Mouse (Mus musculus) forebrain, embryonic 10.5 days (tissue): ENCODE data around the gene Olfr700. TPM values are rescaled to one million over a fixed set of nuclear protein-coding genes. Genes with fewer than 3 reads are reported as not detected.
"Not testable (repeated sequence)": the region's sequence is repeated elsewhere in the genome, so short reads cannot be mapped to it uniquely, and the experiment has no call there.

Experiments
- DNase-seq: peaks from one replicate; pipeline ENCODE4 v3.0.0-alpha.2; 2017; ENCODE audit warnings: low spot score; ENCODE audit errors: extremely low spot score
- H3K27ac ChIP-seq: fragments of 300-500 bp; sonication (generic); 2 replicates; pipeline ENCODE4 v1.5.1; 2016; ENCODE audit warnings: mild to moderate bottlenecking
- H3K27me3 ChIP-seq: fragments of 300-500 bp; sonication (generic); 2 replicates; pipeline ENCODE4 v1.6.1; 2016; ENCODE audit warnings: mild to moderate bottlenecking; ENCODE audit not compliant: poor library complexity, severe bottlenecking
- H3K36me3 ChIP-seq: fragments of 300-500 bp; sonication (generic); replicated peaks from 2 replicates; pipeline ENCODE4 v1.6.1; 2016; ENCODE audit warnings: mild to moderate bottlenecking, moderate library complexity
- H3K4me1 ChIP-seq: fragments of 300-500 bp; sonication (generic); 2 replicates; pipeline ENCODE4 v1.6.1; 2016
- H3K4me3 ChIP-seq: fragments of 300-500 bp; sonication (generic); 2 replicates; pipeline ENCODE4 v1.5.1; 2016; ENCODE audit warnings: mild to moderate bottlenecking, moderate library complexity
- H3K9me3 ChIP-seq: fragments of 300-500 bp; sonication (generic); 2 replicates; pipeline ENCODE4 v1.6.1; 2016; ENCODE audit warnings: mild to moderate bottlenecking, moderate library complexity
- WGBS: fragments of 180-500 bp; shearing (Covaris S2); methylation state at CpG from one replicate; pipeline ENCODE4 v1.1.7; 2016; 5-methylcytosine and 5-hydroxymethylcytosine counted together
- polyA plus RNA-seq: library from polyadenylated mRNA; unstranded; fragments of >200 nt; fragmentation: Nextera tagmentation; extraction: Ambion mirVana; gene quantifications from 2 replicates; pipeline ENCODE4 v1.2.1, GENCODE M21; 2016

The Olfr700 gene
- polyA plus RNA-seq: not detected in 2 replicates

DNA sequence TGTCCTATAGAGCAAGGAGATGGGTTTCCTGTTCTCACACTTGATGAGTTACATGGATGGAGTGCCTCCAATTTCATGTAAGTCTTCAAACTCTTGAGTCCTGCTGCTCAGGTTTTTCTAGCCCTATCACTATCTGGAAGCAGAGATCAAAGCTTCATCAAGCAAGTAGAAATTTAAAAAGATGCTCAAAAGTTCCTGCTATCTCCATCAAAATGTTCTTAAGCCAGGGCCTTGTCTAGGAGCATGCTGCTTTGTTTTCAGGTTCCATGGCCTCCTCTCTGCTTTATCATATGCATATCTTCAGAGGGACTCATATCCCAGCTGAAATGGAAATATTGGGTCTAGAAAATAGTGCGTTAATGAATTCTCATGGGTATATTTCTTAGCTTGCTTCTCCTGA lies at the start of gene Olfr700:
Gene Olfr700, minus strand, starts transcription at position 101 of the 400 bp plus-strand sequence.
- no peaks in the 10 kb centered on the region for H3K4me1 ChIP-seq
- no peak within 1 kb of the TSS for H3K27ac ChIP-seq
- no peak for DNase-seq
- H3K27me3 ChIP-seq: no peaks in the 10 kb centered on the region
- no peaks in the 10 kb centered on the region for H3K9me3 ChIP-seq
- H3K4me3 ChIP-seq: no peak within 1 kb of the TSS
- WGBS: 95% methylated on average over 1 of the region's 1 CpGs
- H3K36me3 ChIP-seq: no peaks in the 10 kb centered on the region

DNA sequence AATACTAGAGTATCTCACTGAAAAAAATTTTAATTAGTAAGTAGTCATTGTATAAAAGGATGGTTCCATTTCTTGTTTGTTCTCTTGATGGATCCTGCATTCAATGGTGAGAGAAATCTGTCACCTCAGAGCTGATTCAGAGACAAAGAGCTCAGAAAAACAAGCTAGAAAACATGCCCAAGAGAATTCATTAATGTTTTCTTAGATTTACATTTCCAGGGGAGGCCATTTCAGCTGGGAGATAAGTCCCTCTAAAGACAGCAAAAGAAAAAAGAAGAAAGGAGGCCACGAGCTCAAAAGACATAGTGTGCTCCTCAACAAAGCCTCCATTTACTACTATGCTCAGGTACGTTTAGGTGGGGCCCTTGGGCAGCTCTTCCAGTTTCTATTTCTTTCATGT lies 34.4 kb upstream of the Olfr700 start, which contains the start of gene Olfr703:
Gene Olfr703, plus strand, starts transcription at position 301 of the 400 bp plus-strand sequence.
- no peaks in the 10 kb centered on the region for H3K4me1 ChIP-seq
- no peak for DNase-seq

DNA sequence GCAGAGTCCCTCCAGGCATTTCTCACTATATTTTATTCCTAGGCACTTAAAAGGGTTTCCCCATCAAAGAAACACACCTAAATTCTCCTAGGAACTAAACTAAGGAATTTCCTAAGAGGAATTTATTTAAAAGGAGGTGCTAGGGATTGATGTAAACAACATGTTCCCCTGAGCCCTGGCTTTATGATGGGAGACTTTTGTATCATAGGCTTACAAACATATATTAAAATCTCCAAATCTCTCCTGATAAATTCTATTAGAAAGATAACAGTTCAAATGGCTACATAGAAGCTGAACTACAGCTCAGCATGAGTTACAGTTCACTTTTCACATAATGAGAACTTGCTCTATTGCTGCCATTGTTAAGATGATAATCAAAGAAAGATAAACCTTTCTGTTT lies 25.2 kb upstream of the Olfr700 start, which contains the start of gene Olfr702:
Gene Olfr702, minus strand, starts transcription at position 101 of the 400 bp plus-strand sequence.
- no peak within 1 kb of the TSS for H3K4me3 ChIP-seq
- H3K36me3 ChIP-seq: no peaks in the 10 kb centered on the region
- no peaks in the 10 kb centered on the region for H3K27me3 ChIP-seq
- DNase-seq: no peak
- H3K4me1 ChIP-seq: no peaks in the 10 kb centered on the region
- H3K9me3 ChIP-seq: no peaks in the 10 kb centered on the region
- no peak within 1 kb of the TSS for H3K27ac ChIP-seq

More for the DNA sequence above, 34.4 kb upstream of the Olfr700 start, which contains the start of gene Olfr703:
- 70% methylated on average over 2 of the region's 2 CpGs for WGBS
- Histone ChIP-seq H3K9me3 (no peaks in the 10 kb centered on the region), H3K27ac (no peak within 1 kb of the TSS), H3K27me3 (no peaks in the 10 kb centered on the region), H3K4me3 (no peak within 1 kb of the TSS), H3K36me3 (no peaks in the 10 kb centered on the region)

DNA sequence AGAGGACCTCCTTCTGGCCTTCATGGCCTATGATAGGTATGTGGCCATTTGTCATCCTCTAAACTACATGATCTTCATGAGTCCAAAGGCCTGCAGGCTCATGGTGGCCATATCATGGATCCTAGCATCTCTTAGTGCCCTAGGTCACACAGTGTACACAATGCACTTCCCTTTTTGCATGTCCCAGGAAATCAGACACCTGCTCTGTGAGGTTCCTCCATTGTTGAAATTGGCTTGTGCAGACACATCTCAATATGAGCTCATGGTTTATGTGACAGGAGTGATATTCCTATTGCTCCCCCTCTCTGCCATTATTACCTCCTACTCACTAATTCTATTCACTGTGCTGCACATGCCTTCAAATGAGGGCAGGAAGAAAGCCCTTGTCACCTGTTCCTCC lies 9.8 kb upstream of the Olfr700 start:
- no peak overlapping the region for H3K4me3 ChIP-seq
- no peaks in the 10 kb centered on the region for H3K4me1 ChIP-seq
- no peaks in the 10 kb centered on the region for H3K36me3 ChIP-seq
- no peak for DNase-seq
- H3K27me3 ChIP-seq: no peaks in the 10 kb centered on the region
- no peak overlapping the region for H3K27ac ChIP-seq
- H3K9me3 ChIP-seq: no peaks in the 10 kb centered on the region

DNA sequence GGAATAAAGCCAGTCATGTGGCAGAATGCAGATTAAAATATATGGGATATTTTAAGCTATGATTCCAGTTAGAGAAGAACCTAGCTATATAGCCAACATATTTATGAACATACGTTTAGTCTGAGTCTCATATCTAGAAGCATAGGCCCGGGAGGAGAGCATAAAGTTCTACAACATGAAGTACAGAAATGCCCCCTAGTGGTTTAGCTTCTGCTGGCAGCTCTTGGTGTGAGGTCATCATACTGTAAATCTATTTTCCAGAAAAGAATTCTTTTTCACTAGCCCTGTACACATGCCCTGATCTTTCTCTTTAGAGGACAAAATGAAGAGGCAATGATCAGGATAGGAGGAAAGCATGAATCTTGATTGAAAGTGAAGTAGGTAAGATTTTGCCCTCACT lies 7.1 kb upstream of the Olfr700 start:
- DNase-seq: no peak
- no peaks in the 10 kb centered on the region for H3K4me1 ChIP-seq
- no peaks in the 10 kb centered on the region for H3K36me3 ChIP-seq
- no peak overlapping the region for H3K27ac ChIP-seq
- 79% methylated on average over 2 of the region's 2 CpGs for WGBS
- no peaks in the 10 kb centered on the region for H3K9me3 ChIP-seq
- H3K4me3 ChIP-seq: no peak overlapping the region
- H3K27me3 ChIP-seq: no peaks in the 10 kb centered on the region

DNA sequence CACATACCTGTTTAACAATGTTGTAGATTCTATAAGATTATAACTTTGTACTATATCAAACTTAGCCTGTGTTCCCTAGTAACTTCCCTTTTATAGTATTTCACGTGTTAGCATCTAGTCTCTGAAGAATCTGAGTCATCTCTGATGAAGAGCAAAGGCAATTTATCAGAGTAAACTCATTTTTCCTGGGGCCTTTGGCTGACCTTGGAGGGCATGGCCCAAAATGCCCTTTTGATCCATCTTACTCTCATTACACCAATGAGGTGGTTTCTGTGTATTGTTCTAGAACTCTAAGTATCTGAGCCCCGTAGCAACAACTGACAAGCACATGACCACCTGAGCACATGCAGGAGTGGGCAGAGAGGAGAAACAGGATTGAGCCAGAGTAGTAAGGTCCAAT lies 5.2 kb upstream of the Olfr700 start, which contains the start of gene Olfr701:
Gene Olfr701, plus strand, starts transcription at position 301 of the 400 bp plus-strand sequence.
- H3K4me3 ChIP-seq: no peak within 1 kb of the TSS
- DNase-seq: no peak
- 82% methylated on average over 2 of the region's 2 CpGs for WGBS
- no peaks in the 10 kb centered on the region for H3K27me3 ChIP-seq
- H3K4me1 ChIP-seq: no peaks in the 10 kb centered on the region
- no peak within 1 kb of the TSS for H3K27ac ChIP-seq
- no peaks in the 10 kb centered on the region for H3K9me3 ChIP-seq
- H3K36me3 ChIP-seq: no peaks in the 10 kb centered on the region

DNA sequence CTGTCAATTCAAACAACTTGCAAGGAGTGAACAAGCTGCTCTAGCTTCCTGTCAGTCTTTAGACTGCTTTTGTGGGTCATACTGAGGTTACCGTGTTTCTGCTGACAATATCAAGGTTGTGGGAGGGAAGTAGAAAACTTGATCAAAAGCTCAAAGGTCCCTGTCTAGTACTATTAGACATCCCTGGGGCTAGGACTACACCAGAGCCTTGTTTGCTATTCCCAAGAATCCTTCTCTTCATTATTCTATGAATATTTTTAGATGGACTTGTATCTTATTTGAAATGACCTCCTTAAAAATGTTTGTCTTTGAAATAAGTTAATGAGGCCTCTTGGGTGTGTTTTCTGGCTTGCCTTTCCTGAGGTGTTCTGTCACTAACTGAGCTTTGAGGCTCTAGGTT lies 15.5 kb downstream of the Olfr700 start, which contains the start of gene Olfr699:
Gene Olfr699, minus strand, starts transcription at position 101 of the 400 bp plus-strand sequence.
- WGBS: 92% methylated on average over 1 of the region's 1 CpGs
- DNase-seq: no peak
- H3K36me3 ChIP-seq: no peaks in the 10 kb centered on the region

DNA sequence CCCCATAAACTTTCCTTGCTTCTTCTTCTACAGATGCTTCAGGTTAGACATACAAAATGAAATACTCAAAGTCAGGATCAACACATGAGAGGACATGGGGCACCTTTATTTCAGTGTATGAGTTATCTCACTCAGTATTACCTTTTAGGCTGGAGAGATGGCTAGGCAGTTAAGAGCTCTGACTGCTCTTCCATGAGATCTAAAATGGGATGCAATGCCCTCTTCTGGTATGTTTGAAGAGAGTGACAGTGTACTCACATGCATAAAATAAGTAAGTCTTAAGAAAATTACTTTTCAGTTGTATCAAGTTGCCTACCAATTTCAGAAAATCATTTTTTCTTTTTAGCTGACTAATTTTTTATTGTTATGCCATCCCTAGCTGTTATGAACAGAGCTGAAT lies 20.3 kb downstream of the Olfr700 start:
- no peak overlapping the region for H3K27ac ChIP-seq

More for the DNA sequence above, 15.5 kb downstream of the Olfr700 start, which contains the start of gene Olfr699:
- H3K9me3 ChIP-seq: no peaks in the 10 kb centered on the region
- no peaks in the 10 kb centered on the region for H3K4me1 ChIP-seq
- no peak within 1 kb of the TSS for H3K4me3 ChIP-seq
- no peak within 1 kb of the TSS for H3K27ac ChIP-seq
- H3K27me3 ChIP-seq: no peaks in the 10 kb centered on the region

DNA sequence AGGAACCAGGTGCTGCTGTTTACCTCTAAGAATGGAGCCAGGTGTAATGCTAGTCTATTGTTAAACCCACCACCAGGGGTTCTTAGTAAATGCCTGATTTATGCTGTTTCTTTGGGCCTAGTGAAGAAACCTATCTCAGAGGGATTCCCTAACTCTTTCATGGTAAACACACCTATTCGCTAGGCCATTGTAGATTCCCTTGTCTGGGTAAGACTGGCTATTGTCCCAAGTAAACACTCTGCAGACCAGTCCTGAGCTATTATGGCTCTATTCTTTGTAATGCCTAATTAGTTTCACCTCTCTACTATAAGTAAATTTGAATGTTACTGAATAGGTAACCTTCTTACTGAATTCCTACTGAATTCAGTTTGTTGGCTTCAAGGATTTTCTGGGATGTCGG lies 47.6 kb downstream of the Olfr700 start:
- not testable (repeated sequence) for H3K4me3 ChIP-seq, H3K36me3 ChIP-seq, H3K27me3 ChIP-seq, H3K4me1 ChIP-seq, DNase-seq, H3K27ac ChIP-seq, H3K9me3 ChIP-seq
- WGBS: 93% methylated on average over 2 of the region's 2 CpGs

More for the DNA sequence above, 20.3 kb downstream of the Olfr700 start:
- DNase-seq: no peak
- Histone ChIP-seq H3K4me3 (no peak overlapping the region), H3K9me3 (no peaks in the 10 kb centered on the region), H3K27me3 (no peaks in the 10 kb centered on the region), H3K4me1 (no peaks in the 10 kb centered on the region), H3K36me3 (no peaks in the 10 kb centered on the region)

DNA sequence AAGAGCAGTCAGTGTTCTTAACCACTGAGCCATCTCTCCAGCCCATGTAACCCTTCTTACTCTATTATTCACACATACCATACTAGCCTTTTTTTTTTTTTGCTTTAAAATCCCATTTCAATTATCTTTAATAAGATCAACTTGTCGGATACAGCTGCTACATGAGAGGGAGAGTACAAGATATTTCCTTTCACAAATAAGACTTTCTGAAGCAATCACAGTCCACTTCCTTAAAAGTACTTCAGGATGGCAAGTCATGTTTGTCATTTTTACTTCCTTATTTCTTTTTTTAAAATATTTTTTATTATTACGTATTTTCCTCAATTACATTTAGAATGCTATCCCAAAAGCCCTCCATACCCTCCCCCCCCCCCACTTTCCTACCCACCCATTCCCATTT lies 49.8 kb downstream of the Olfr700 start:
- Histone ChIP-seq H3K4me3 (no peak overlapping the region), H3K27me3 (no peaks in the 10 kb centered on the region)

More for the DNA sequence above, 49.8 kb downstream of the Olfr700 start:
- no peaks in the 10 kb centered on the region for H3K36me3 ChIP-seq
- H3K9me3 ChIP-seq: peaks cover 7% of the 10 kb centered on the region; the same call in 1 of the 2 replicates
- no peak for DNase-seq
- 92% methylated on average over 2 of the region's 2 CpGs for WGBS
- no peaks in the 10 kb centered on the region for H3K4me1 ChIP-seq
- H3K27ac ChIP-seq: no peak overlapping the region

Other genes starting within 250 kb of the Olfr700 start
- gene Olfr693, start 128.2 kb downstream of the Olfr700 start, polyA plus RNA-seq: not detected in 2 replicates
- not detected in 2 replicates for gene Olfr694, start 117.0 kb downstream of the Olfr700 start, polyA plus RNA-seq
- gene Olfr695, start 92.4 kb downstream of the Olfr700 start, polyA plus RNA-seq: not detected in 2 replicates
- gene Olfr697, start 66.4 kb downstream of the Olfr700 start, polyA plus RNA-seq: not detected in 2 replicates
- gene Olfr698, start 53.4 kb downstream of the Olfr700 start, polyA plus RNA-seq: not detected in 2 replicates
- not detected in 2 replicates for gene Olfr699, start 15.6 kb downstream of the Olfr700 start, polyA plus RNA-seq
- gene Olfr701, start 5.3 kb upstream of the Olfr700 start, polyA plus RNA-seq: not detected in 2 replicates
- not detected in 2 replicates for gene Olfr702, start 25.1 kb upstream of the Olfr700 start, polyA plus RNA-seq
- not detected in 2 replicates for gene Olfr703, start 34.5 kb upstream of the Olfr700 start, polyA plus RNA-seq
- not detected in 2 replicates for gene Olfr704, start 54.4 kb upstream of the Olfr700 start, polyA plus RNA-seq
- gene Olfr705, start 68.1 kb upstream of the Olfr700 start, polyA plus RNA-seq: not detected in 2 replicates
- not detected in 2 replicates for gene Olfr706, start 79.3 kb upstream of the Olfr700 start, polyA plus RNA-seq
- gene Olfr707, start 92.4 kb upstream of the Olfr700 start, polyA plus RNA-seq: not detected in 2 replicates
- gene Olfr1532-ps1, start 99.2 kb upstream of the Olfr700 start, polyA plus RNA-seq: not detected in 2 replicates
- not detected in 2 replicates for gene Olfr709-ps1, start 123.4 kb upstream of the Olfr700 start, polyA plus RNA-seq
- gene Olfr710, start 139.5 kb upstream of the Olfr700 start, polyA plus RNA-seq: not detected in 2 replicates
- not detected in 2 replicates for gene Olfr6, start 155.1 kb upstream of the Olfr700 start, polyA plus RNA-seq
- gene Olfr711, start 166.6 kb upstream of the Olfr700 start, polyA plus RNA-seq: not detected in 2 replicates
- not detected in 2 replicates for gene Olfr2, start 197.2 kb upstream of the Olfr700 start, polyA plus RNA-seq
- not detected in 2 replicates for gene Olfr713, start 222.3 kb upstream of the Olfr700 start, polyA plus RNA-seq